Mouse (Mus musculus): ENCODE results near the gene Tbc1d4. TPM values are rescaled to one million over a fixed set of nuclear protein-coding genes. Genes with fewer than 3 reads are reported as not detected.
A peak's percentile ranks its signal among the peaks of the same experiment; 100 is the strongest.

Gene Tbc1d4
- total and polyA plus RNA-seq, 3 experiments, result 20.6 to 72.9 (median 71.0) TPM

DNA sequence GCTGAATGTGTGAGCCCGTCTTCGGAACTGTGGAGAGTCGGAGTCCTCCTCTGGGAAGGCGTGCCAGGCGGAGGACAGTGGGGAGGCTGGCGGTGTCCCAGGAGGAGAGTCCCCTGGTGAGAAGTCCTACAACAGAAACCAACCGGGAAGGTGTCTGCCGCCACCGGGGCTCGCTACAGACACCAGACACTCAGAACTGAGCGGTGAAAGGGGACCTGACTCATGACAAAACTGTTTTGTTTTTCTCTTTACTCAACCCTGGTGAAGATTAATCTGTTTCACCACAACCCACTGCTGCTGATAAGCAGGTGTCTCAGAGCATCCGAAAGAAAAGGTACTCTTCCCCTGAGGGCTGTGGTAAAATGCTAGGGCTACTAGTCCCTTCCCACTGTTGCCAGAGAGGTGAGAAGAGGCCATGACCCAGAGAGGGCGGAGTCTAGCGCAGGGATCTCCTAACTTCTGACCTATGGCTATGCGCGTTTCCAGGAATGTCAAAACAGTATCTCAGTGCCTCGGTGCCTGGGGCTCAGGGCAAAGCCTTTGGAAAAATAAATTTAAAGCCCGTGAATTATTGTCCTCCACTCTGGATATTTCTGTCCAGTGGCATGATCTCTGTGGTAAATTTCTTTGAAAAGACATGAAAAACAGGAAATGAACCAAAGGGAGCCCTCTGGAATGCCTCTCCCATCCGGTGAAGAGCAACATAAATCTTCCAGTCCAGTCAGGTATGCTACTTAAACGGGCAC lies 131.7 kb downstream of the Tbc1d4 start (continued):
- TF ChIP-seq HCFC1 (IDR thresholded peaks at IDR 0.05; ENCODE audit: low read depth, low read length), result no peak
- TF ChIP-seq ZMIZ1 (IDR thresholded peaks at IDR 0.05; ENCODE audit: low read depth, low read length), result no peak
- peak; percentile 64; the same call in 1 of the 2 replicates for TF ChIP-seq BHLHE40 (IDR thresholded peaks at IDR 0.05; ENCODE audit: low read depth, low read length)
- TF ChIP-seq NRF1 (IDR thresholded peaks at IDR 0.05; ENCODE audit: low read depth, low read length), result no peak
- TF ChIP-seq JUND (conservative IDR thresholded peaks at IDR 0.05; ENCODE audit: low read depth, low read length), result 0 out of 2 replicates have a peak, but pooled peaks have one; percentile 7
- TF ChIP-seq ZC3H11A (IDR thresholded peaks at IDR 0.05; ENCODE audit: low read depth, low read length), result no peak
- no peak for TF ChIP-seq MAZ (IDR thresholded peaks at IDR 0.05; ENCODE audit: low read depth, low read length)
- TF ChIP-seq RCOR1 (conservative IDR thresholded peaks at IDR 0.05; ENCODE audit: low read depth, low read length), result no peak

DNA sequence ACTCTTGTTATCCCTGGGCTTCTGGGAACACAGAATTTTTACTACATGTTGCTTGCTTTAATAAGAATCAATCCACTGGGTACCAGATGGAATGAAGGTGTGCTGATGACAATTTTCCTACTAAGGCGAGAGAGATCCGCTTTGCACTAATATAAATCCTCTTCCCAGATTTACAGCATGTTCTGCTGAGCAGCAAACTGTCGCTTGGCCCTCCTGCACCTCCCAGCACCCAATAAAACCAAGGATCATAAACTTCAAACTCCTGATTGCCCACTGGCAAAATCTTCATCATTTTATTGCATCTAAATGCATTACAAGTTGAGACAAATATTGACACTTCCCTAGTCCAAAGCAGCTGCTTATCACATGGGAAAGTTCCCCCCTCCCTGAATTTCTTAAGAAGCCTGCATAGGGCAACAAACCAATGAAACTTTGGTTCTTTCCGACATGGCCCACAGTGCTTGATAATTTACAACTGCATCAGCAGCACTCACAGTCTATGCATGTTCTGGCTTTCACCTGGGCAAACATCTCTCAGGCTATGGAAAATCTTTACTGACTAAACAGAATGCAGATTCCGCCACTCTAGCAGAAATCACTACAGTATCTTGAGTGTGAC lies 139.4 kb downstream of the Tbc1d4 start:
- no peak for DNase-seq (ENCODE audit: extremely low read depth)
- TF ChIP-seq KAT2A (IDR thresholded peaks at IDR 0.05; ENCODE audit: insufficient replicate concordance, low read length), result no peak
- no peak for TF ChIP-seq ETS1 (conservative IDR thresholded peaks at IDR 0.05; ENCODE audit: low read depth, low read length)
- TF ChIP-seq USF2 (conservative IDR thresholded peaks at IDR 0.05; ENCODE audit: low read depth, low read length), result no peak
- no peak for TF ChIP-seq NRF1 (IDR thresholded peaks at IDR 0.05; ENCODE audit: low read depth, low read length)
- TF ChIP-seq CHD1 (IDR thresholded peaks at IDR 0.05; ENCODE audit: low read depth, low read length), result no peak
- no peak for TF ChIP-seq POLR2AphosphoS2 (IDR thresholded peaks at IDR 0.05; ENCODE audit: low read depth, low read length)
- TF ChIP-seq MXI1 (IDR thresholded peaks at IDR 0.05; ENCODE audit: low read depth, low read length), result no peak
- TF ChIP-seq RCOR1 (conservative IDR thresholded peaks at IDR 0.05; ENCODE audit: low read depth, low read length), result no peak
- TF ChIP-seq EP300 (IDR thresholded peaks at IDR 0.05; ENCODE audit: low read length), result no peak
- no peak for TF ChIP-seq ZKSCAN1 (IDR thresholded peaks at IDR 0.05; ENCODE audit: borderline replicate concordance, low read depth, low read length)
- no peak for TF ChIP-seq ZC3H11A (IDR thresholded peaks at IDR 0.05; ENCODE audit: low read depth, low read length)
- no peak for TF ChIP-seq SIN3A (IDR thresholded peaks at IDR 0.05; ENCODE audit: low read length)
- no peak for TF ChIP-seq E2F4 (IDR thresholded peaks at IDR 0.05; ENCODE audit: insufficient replicate concordance, low read depth, low read length)
- TF ChIP-seq ZMIZ1 (IDR thresholded peaks at IDR 0.05; ENCODE audit: low read depth, low read length), result no peak
- TF ChIP-seq MEF2A (IDR thresholded peaks at IDR 0.05; ENCODE audit: borderline replicate concordance, low read depth, low read length), result no peak
- no peak for TF ChIP-seq BHLHE40 (IDR thresholded peaks at IDR 0.05; ENCODE audit: low read depth, low read length)
- TF ChIP-seq ELF1 (IDR thresholded peaks at IDR 0.05; ENCODE audit: low read depth, low read length), result no peak
- TF ChIP-seq UBTF (IDR thresholded peaks at IDR 0.05; ENCODE audit: low read depth, low read length), result no peak

More for the DNA sequence above, 139.4 kb downstream of the Tbc1d4 start:
- Histone ChIP-seq H3K4me3 (replicated peaks in 1 of 3; ENCODE audit: low read depth in 2 of 3, low read length in 2 of 3, poor library complexity in 1 of 3) (no peak overlapping the region), H3K79me2 (replicated peaks; ENCODE audit: control insufficient read depth, extremely low read depth, insufficient read depth, poor library complexity, severe bottlenecking) (no peaks in the 10 kb centered on the region), H3K27ac (ENCODE audit: insufficient read depth, low read depth) (no peak overlapping the region), H3K9me3 (replicated peaks; ENCODE audit: low read length) (no peaks in the 10 kb centered on the region), H3K4me1 (ENCODE audit: control insufficient read depth in 1 of 2, insufficient read depth in 2 of 2) (peaks cover 2 to 33% of the 10 kb centered on the region in 2 experiments; a peak in 2 of 4 replicates), H3K9ac (ENCODE audit: insufficient read depth, low read depth) (no peak overlapping the region), H3K27me3 (replicated peaks) (no peaks in the 10 kb centered on the region), H3K36me3 (replicated peaks in 1 of 2; ENCODE audit: control insufficient read depth in 1 of 2, insufficient read depth in 1 of 2, low read length in 1 of 2) (peaks cover 0 to 83% of the 10 kb centered on the region in 2 experiments), H3K4me2 (ENCODE audit: insufficient read depth, low read depth, poor library complexity, severe bottlenecking) (no peak overlapping the region)
- dilution Hi-C loops (cut with MboI; ENCODE audit: extremely low pct_ligation_motif_present, extremely low pct_unique_long_range_greater_than_20kb, low sequenced_read_pairs) (no loop called here), in situ Hi-C loops (cut with MboI; ENCODE audit: low pct_ligation_motif_present, low pct_unique_long_range_greater_than_20kb, low sequenced_read_pairs) (no loop called here)

Data from CH12.LX (cell line).